Mouse (Mus musculus): ENCODE results near the gene Cntnap2. TPM values are rescaled to one million over a fixed set of nuclear protein-coding genes. Genes with fewer than 3 reads are reported as not detected.
"Not testable (repeated sequence)": the region's sequence is repeated elsewhere in the genome, so short reads cannot be mapped to it uniquely, and the experiment has no call there.

The Cntnap2 gene
- polyA plus RNA-seq, 1 experiment from 2014 or later, result 2.5 TPM

DNA sequence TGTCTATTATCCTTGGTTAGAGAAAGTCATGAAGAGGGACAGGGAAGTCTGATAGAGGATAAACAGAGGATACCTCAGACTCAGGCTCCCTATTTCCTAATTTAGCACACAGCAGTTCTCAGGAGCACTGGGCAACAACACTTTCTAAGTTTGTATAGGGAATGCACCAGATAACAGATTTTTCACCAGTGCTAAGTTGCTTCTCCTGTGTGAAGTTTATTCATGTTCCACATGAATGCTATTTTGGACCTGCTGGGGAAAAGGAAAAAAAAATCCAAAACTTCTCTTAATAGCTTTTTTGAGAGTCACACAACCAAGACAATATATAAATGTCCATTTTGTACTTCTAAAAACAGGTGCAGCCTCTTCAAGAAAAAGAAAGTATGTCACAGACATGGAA lies 1361.2 kb downstream of the Cntnap2 start:
- Histone ChIP-seq H3K4me3 (replicated peaks) (no peak overlapping the region), H3K27ac (no peak overlapping the region), H3K4me2 (no peak overlapping the region), H3K9ac (no peak overlapping the region), H3K27me3 (no peaks in the 10 kb centered on the region), H3K9me3 (replicated peaks) (no peaks in the 10 kb centered on the region), H3K36me3 (no peaks in the 10 kb centered on the region), H3K4me1 (no peaks in the 10 kb centered on the region)
- no peak for ATAC-seq (replicated peaks; ENCODE audit: low FRiP score)

DNA sequence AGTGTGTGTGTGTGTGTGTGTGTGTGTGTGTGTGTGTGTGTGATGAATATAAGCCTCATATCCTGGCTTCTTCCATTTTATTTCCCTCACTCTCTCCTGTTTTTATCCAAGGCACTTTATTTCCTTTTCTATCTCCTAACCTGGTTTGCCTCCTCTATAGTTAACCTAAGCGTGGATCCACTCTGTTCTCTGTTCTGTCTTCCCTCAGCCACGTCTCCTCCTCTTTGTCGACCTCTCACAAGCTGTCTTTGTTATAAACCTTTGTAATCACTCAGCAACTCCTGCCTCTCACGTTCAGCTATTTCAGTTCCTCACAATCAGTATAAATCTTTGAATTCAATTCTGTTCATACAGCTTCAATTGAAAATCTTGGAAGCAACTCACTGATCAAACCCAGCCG lies 1369.1 kb downstream of the Cntnap2 start:
- ATAC-seq (replicated peaks; ENCODE audit: low FRiP score), result no peak
- no peaks in the 10 kb centered on the region for H3K4me1 ChIP-seq
- no peak overlapping the region for H3K4me2 ChIP-seq
- H3K9ac ChIP-seq, result no peak overlapping the region
- no peaks in the 10 kb centered on the region for H3K27me3 ChIP-seq
- H3K4me3 ChIP-seq (replicated peaks), result no peak overlapping the region
- no peaks in the 10 kb centered on the region for H3K9me3 ChIP-seq (replicated peaks)
- no peak overlapping the region for H3K27ac ChIP-seq
- 68% methylated on average over 5 of the region's 5 CpGs for WGBS
- H3K36me3 ChIP-seq, result no peaks in the 10 kb centered on the region

DNA sequence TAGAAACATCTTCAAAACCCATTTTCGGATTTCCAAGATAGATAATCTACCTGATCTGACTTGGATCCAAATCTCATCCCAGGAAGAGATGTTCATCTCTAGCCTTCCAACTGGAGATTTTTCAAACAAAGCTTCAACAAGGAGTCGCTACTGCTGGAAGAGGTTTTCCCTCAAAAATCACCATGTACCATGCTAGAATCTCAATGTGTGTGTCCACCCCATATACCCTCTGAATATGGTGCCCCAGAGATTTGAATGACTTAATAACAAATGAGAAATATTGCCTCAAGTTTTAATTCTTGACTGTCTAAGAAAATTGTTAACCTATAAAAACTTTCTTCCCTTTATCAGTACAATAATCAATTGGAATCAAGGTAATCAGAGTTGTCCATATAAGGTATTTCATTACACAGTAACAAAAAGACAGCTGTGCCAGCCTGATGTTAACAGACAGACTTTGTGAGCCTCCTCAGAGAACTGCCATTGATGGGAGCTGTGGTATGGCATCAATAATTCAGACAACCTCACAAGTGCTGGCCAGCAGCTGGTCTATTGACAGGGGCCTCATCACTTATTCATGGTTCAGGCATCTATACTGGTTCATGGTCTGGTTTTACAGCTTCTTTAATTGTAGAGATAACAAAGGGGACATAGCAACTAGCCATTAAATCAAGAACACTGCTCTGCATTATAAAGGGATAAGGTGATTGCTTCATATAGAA lies 1391.9 kb downstream of the Cntnap2 start:
- Histone ChIP-seq H3K9me3 (replicated peaks) (no peaks in the 10 kb centered on the region), H3K27me3 (no peaks in the 10 kb centered on the region), H3K9ac (no peak overlapping the region), H3K27ac (no peak overlapping the region), H3K36me3 (no peaks in the 10 kb centered on the region), H3K4me1 (no peaks in the 10 kb centered on the region), H3K4me2 (no peak overlapping the region), H3K4me3 (replicated peaks) (no peak overlapping the region)
- ATAC-seq (replicated peaks; ENCODE audit: low FRiP score), result no peak
- WGBS, result 85% methylated on average over 2 of the region's 2 CpGs

DNA sequence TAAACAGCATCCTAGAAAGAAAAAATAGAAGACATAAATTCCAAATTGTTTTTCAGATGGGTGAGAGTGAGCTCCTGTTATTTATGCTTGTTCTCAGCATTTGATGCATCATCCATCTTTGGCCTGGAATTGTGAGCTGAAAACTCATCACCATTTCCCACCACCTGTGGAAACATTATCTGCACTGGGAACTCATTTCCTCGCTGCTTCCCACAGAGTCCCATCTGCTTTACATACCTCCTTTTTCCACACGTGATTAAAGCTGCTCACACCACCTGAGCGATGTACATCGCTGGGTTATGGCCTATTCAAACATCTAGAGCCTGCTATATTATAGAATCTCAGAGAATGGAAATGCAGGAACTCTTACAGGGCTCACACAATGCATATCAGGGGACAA lies 1413.5 kb downstream of the Cntnap2 start:
- Histone ChIP-seq H3K36me3 (no peaks in the 10 kb centered on the region), H3K4me1 (no peaks in the 10 kb centered on the region), H3K27me3 (no peaks in the 10 kb centered on the region), H3K4me3 (replicated peaks) (no peak overlapping the region), H3K27ac (no peak overlapping the region), H3K4me2 (no peak overlapping the region), H3K9me3 (replicated peaks) (no peaks in the 10 kb centered on the region), H3K9ac (no peak overlapping the region)
- ATAC-seq (replicated peaks; ENCODE audit: low FRiP score), result no peak
- WGBS, result 70% methylated on average over 4 of the region's 4 CpGs

DNA sequence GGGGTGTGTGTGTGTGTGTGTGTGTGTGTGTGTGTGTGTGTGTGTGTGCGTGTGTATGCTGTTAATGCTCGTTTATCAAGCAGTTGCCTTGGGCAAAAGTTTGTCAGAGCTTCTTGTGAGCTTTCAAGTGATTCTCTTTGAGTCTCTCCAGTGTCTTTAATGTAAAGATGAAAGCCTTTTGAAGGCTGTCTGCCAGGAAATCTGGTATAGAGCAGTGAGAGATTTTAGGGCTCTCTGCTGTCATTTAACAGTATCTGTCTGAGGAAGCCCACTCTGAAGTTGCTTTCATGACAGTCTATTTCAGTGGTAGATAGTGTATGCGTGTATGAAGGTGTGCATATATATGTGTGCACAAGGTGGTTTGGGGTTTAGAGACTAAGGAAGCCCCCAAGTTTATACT lies 1425.2 kb downstream of the Cntnap2 start:
- no peak overlapping the region for H3K4me3 ChIP-seq (replicated peaks)

DNA sequence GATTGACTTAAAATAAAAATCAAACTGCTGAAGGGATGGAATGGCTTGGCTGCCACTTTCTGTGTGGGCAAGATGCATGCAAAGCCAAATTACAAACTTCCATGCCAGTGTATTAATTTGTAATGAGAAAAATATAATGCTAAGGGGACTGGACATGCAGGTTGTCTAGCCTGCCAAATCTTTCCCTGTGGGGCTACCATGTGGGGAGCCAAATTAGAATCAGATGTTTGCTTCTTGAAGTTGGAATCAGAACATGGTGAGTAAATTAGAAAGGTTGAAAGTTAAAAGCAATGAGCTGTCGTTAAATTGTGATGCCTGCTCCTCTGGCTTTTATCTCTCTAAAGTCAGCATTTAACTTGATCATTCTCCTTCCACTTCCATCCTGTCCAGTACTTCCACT lies 1443.6 kb downstream of the Cntnap2 start:
- no peak overlapping the region for H3K4me3 ChIP-seq (replicated peaks)
- no peaks in the 10 kb centered on the region for H3K9me3 ChIP-seq (replicated peaks)
- H3K9ac ChIP-seq, result no peak overlapping the region
- ATAC-seq (replicated peaks; ENCODE audit: low FRiP score), result no peak
- no peak overlapping the region for H3K27ac ChIP-seq
- 58% methylated on average over 1 of the region's 1 CpGs for WGBS
- H3K36me3 ChIP-seq, result no peaks in the 10 kb centered on the region
- H3K27me3 ChIP-seq, result no peaks in the 10 kb centered on the region
- no peak overlapping the region for H3K4me2 ChIP-seq
- no peaks in the 10 kb centered on the region for H3K4me1 ChIP-seq

More for the DNA sequence above, 1425.2 kb downstream of the Cntnap2 start:
- Histone ChIP-seq H3K36me3 (no peaks in the 10 kb centered on the region), H3K4me2 (no peak overlapping the region), H3K9me3 (replicated peaks) (no peaks in the 10 kb centered on the region), H3K27me3 (no peaks in the 10 kb centered on the region), H3K9ac (no peak overlapping the region), H3K4me1 (no peaks in the 10 kb centered on the region), H3K27ac (no peak overlapping the region)
- ATAC-seq (replicated peaks; ENCODE audit: low FRiP score), result no peak
- WGBS, result 80% methylated on average over 3 of the region's 3 CpGs

- no peaks in the 10 kb centered on the region for H3K9me3 ChIP-seq (replicated peaks)
- WGBS, result 83% methylated on average over 1 of the region's 1 CpGs
- H3K4me3 ChIP-seq (replicated peaks), result no peak overlapping the region
- no peak overlapping the region for H3K27ac ChIP-seq
- no peak for ATAC-seq (replicated peaks; ENCODE audit: low FRiP score)
- H3K4me1 ChIP-seq, result no peaks in the 10 kb centered on the region
- H3K36me3 ChIP-seq, result no peaks in the 10 kb centered on the region
- H3K4me2 ChIP-seq, result no peak overlapping the region
- H3K27me3 ChIP-seq, result no peaks in the 10 kb centered on the region
- H3K9ac ChIP-seq, result no peak overlapping the region
Observed at GRCm38 (mm10) chr6:46512841-46513240, 1453.7 kb downstream of the Cntnap2 start.

DNA sequence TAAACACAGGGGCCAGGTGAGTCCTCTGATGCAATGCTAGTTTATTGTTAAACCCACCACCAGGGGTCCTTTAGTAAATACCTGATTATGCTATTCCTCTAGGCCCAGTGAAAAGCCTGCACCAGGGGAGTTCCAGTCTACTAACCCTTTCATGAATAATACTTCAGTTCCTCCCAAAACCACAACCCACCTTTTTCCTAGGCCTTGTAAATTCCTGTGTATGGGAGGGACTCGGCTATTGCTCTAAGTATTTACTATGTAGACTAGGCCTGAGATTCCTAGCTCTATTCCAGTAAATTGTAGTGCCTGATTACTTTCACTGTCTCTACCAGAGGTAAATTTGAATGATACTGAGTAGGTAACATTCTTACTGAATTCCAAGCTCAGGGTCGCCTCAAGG lies 1478.4 kb downstream of the Cntnap2 start:
- H3K27me3 ChIP-seq; H3K4me2 ChIP-seq; H3K9ac ChIP-seq; H3K27ac ChIP-seq; H3K4me1 ChIP-seq; H3K4me3 ChIP-seq (replicated peaks); H3K36me3 ChIP-seq; ATAC-seq (replicated peaks; ENCODE audit: low FRiP score); H3K9me3 ChIP-seq (replicated peaks): not testable (repeated sequence)
- 83% methylated on average over 2 of the region's 2 CpGs for WGBS

DNA sequence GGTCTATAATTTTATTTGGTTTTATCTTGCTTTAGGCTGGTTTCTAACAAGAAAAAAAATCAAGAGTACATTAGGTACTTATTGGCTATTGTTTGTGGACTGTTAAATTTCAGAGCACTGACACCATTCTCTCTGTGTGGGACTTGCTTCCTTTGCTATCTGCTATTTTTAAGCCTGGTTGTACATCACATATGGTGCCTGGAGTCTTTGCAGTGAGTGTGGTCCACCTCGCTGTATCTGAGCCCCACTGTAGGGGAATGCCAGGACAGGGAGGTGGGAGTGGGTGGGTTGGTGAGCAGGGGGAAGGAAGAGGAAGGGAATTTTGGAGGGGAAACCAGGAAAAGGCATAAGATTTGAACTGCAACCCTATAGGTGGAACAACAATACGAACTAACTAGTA lies 1504.3 kb downstream of the Cntnap2 start:
- 89% methylated on average over 2 of the region's 2 CpGs for WGBS
- H3K36me3 ChIP-seq, result no peaks in the 10 kb centered on the region
- no peak for ATAC-seq (replicated peaks; ENCODE audit: low FRiP score)
- no peak overlapping the region for H3K9ac ChIP-seq
- H3K4me2 ChIP-seq, result no peak overlapping the region
- no peak overlapping the region for H3K4me3 ChIP-seq (replicated peaks)
- no peak overlapping the region for H3K27ac ChIP-seq
- no peaks in the 10 kb centered on the region for H3K9me3 ChIP-seq (replicated peaks)
- H3K4me1 ChIP-seq, result no peaks in the 10 kb centered on the region
- H3K27me3 ChIP-seq, result no peaks in the 10 kb centered on the region

DNA sequence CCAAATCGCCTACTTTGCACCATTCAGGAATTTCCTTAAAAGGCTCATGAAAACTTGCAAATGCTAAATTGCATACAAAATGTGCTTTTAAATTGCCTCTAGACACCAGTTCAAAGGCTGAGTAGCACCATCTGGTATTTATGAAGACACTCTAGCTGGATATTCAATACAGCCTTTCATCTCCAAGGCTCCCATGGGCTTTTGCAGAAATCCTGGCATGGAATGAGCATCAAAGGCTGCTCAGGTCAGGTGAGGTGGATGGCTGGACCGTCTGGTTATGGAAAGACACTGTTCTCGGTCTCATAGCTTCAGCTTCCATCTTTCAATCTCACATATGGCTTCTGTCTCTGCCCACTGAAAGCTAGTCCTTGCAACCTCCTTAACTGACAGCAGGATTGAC lies 1515.9 kb downstream of the Cntnap2 start:
- H3K9me3 ChIP-seq (replicated peaks), result no peaks in the 10 kb centered on the region
- no peaks in the 10 kb centered on the region for H3K4me1 ChIP-seq
- H3K27me3 ChIP-seq, result no peaks in the 10 kb centered on the region
- H3K4me2 ChIP-seq, result no peak overlapping the region
- WGBS, result 60% methylated on average over 3 of the region's 3 CpGs
- ATAC-seq (replicated peaks; ENCODE audit: low FRiP score), result no peak
- H3K36me3 ChIP-seq, result no peaks in the 10 kb centered on the region
- H3K9ac ChIP-seq, result no peak overlapping the region
- H3K27ac ChIP-seq, result no peak overlapping the region
- H3K4me3 ChIP-seq (replicated peaks), result no peak overlapping the region

GRCm38 (mm10) chr6:46612365-46612764 lies 1553.2 kb downstream of the Cntnap2 start:
- no peak overlapping the region for H3K4me3 ChIP-seq (replicated peaks)
- no peak overlapping the region for H3K4me2 ChIP-seq
- no peak for ATAC-seq (replicated peaks; ENCODE audit: low FRiP score)
- no peak overlapping the region for H3K9ac ChIP-seq
- H3K36me3 ChIP-seq, result no peaks in the 10 kb centered on the region
- H3K4me1 ChIP-seq, result no peaks in the 10 kb centered on the region
- H3K27me3 ChIP-seq, result no peaks in the 10 kb centered on the region
- no peaks in the 10 kb centered on the region for H3K9me3 ChIP-seq (replicated peaks)
- no peak overlapping the region for H3K27ac ChIP-seq

DNA sequence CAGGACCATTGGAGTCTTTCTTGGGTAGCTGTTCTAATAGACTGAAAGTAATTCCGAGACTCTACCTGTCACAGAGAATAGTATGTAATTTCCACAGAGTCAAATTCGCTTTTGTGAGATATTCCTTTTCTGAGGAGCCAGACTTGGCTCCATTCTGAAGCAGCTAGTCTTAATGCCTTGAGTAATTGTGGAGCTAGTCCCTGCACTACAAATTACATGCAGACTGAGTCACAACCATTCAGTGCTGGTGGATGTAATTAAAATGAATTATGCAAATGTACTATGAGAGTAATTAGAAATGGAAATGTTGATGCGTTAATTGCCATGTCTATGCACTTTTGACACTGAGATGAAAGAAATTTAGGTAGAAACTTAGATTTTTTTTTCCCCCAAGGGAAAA lies 1553.7 kb downstream of the Cntnap2 start:
- Histone ChIP-seq H3K4me2 (no peak overlapping the region), H3K4me1 (no peaks in the 10 kb centered on the region), H3K36me3 (no peaks in the 10 kb centered on the region), H3K4me3 (replicated peaks) (no peak overlapping the region), H3K27ac (no peak overlapping the region), H3K27me3 (no peaks in the 10 kb centered on the region), H3K9ac (no peak overlapping the region), H3K9me3 (replicated peaks) (no peaks in the 10 kb centered on the region)
- no peak for ATAC-seq (replicated peaks; ENCODE audit: low FRiP score)
- WGBS, result 87% methylated on average over 3 of the region's 3 CpGs

- no peaks in the 10 kb centered on the region for H3K9me3 ChIP-seq (replicated peaks)
- no peaks in the 10 kb centered on the region for H3K27me3 ChIP-seq
- no peaks in the 10 kb centered on the region for H3K4me1 ChIP-seq
- H3K4me3 ChIP-seq (replicated peaks), result no peak overlapping the region
- no peak overlapping the region for H3K27ac ChIP-seq
- WGBS, result 68% methylated on average over 1 of the region's 1 CpGs
- no peaks in the 10 kb centered on the region for H3K36me3 ChIP-seq
- no peak overlapping the region for H3K4me2 ChIP-seq
- ATAC-seq (replicated peaks; ENCODE audit: low FRiP score), result no peak
- H3K9ac ChIP-seq, result no peak overlapping the region
Observed at GRCm38 (mm10) chr6:46669018-46669417, 1609.9 kb downstream of the Cntnap2 start.

Measured in kidney, embryonic 15.5 days (tissue).